ENCODE assay signal across 32 mouse cellular contexts in genomic region chr10:68504586-68505152, GRCm38 (mm10). TPM values are rescaled to one million over a fixed set of nuclear protein-coding genes. Genes with fewer than 3 reads are reported as not detected.
DNase-seq lines count a peak whose midpoint lies in the region; ATAC-seq and TF ChIP-seq lines count a peak whose summit lies in the region.
"Had no signal": no experiment of that assay in that cellular context is flagged by ENCODE, and none has a peak within 500 bp of the region (broad histone marks: within the 10 kb centered on the region; RNA-seq: fewer than 3 reads in every experiment).

No protein-coding gene starts in this region.

- no peak overlapping the region for H3K4me3 ChIP-seq in embryonic facial prominence, embryonic 13.5 days
- H3K4me3 ChIP-seq in embryonic facial prominence, embryonic 10.5 days: no peak overlapping the region
- no peak overlapping the region for H3K4me3 ChIP-seq in lung, embryonic 14.5 days (ENCODE audit: low read depth, low read length)
- H3K4me3 ChIP-seq in stomach, postnatal 0 days (ENCODE audit: low read depth, low read length): no peak overlapping the region
- H3K4me3 ChIP-seq: embryonic facial prominence, embryonic 12.5 days; erythroblast, embryonic 14.5 days; forebrain, embryonic 13.5 days; heart, embryonic 12.5 days; hindbrain, embryonic 13.5 days; limb, embryonic 15.5 days; liver, embryonic 15.5 days; midbrain, embryonic 12.5 days; myocyte; neural tube, embryonic 12.5 days had no signal

- H3K27ac ChIP-seq in embryonic facial prominence, embryonic 13.5 days: no peak overlapping the region
- H3K27ac ChIP-seq in embryonic facial prominence, embryonic 10.5 days (replicated peaks): no peak overlapping the region
- no peak overlapping the region for H3K27ac ChIP-seq in lung, embryonic 14.5 days (ENCODE audit: low read depth)
- H3K27ac ChIP-seq in stomach, postnatal 0 days (replicated peaks): no peak overlapping the region
- H3K27ac ChIP-seq: embryonic facial prominence, embryonic 12.5 days; forebrain, embryonic 13.5 days; hindbrain, embryonic 13.5 days; limb, embryonic 15.5 days; liver, embryonic 15.5 days; midbrain, embryonic 12.5 days; neural tube, embryonic 12.5 days had no signal

- H3K4me1 ChIP-seq in embryonic facial prominence, embryonic 13.5 days: peaks cover 17% of the 10 kb centered on the region; the same call in 1 of the 2 replicates
- peaks cover 6% of the 10 kb centered on the region; the same call in 1 of the 2 replicates for H3K4me1 ChIP-seq in embryonic facial prominence, embryonic 10.5 days
- H3K4me1 ChIP-seq in lung, embryonic 14.5 days (ENCODE audit: insufficient read depth): no peaks in the 10 kb centered on the region
- no peaks in the 10 kb centered on the region for H3K4me1 ChIP-seq in stomach, postnatal 0 days (replicated peaks; ENCODE audit: control insufficient read depth, insufficient read depth)
- H3K4me1 ChIP-seq: forebrain, embryonic 13.5 days; heart, embryonic 12.5 days; hindbrain, embryonic 13.5 days; liver, embryonic 15.5 days; midbrain, embryonic 12.5 days; neural tube, embryonic 12.5 days had no signal

- H3K9me3 ChIP-seq in embryonic facial prominence, embryonic 13.5 days: no peaks in the 10 kb centered on the region
- 0 out of 2 replicates have a peak, but pooled peaks cover 3% of the 10 kb centered on the region for H3K9me3 ChIP-seq in embryonic facial prominence, embryonic 10.5 days
- no peaks in the 10 kb centered on the region; the same call in 1 of the 2 replicates for H3K9me3 ChIP-seq in lung, embryonic 14.5 days (ENCODE audit: low read depth, low read length)
- H3K9me3 ChIP-seq in stomach, postnatal 0 days (ENCODE audit: control insufficient read depth, low read length): no peaks in the 10 kb centered on the region
- H3K9me3 ChIP-seq: embryonic facial prominence, embryonic 12.5 days; forebrain, embryonic 13.5 days; hindbrain, embryonic 13.5 days; limb, embryonic 15.5 days; liver, embryonic 15.5 days; midbrain, embryonic 12.5 days; neural tube, embryonic 12.5 days had no signal

- TF ChIP-seq EP300 in stomach, postnatal 0 days (optimal IDR thresholded peaks at IDR 0.05): no peak

- no peaks in the 10 kb centered on the region for H3K36me3 ChIP-seq in embryonic facial prominence, embryonic 13.5 days
- H3K36me3 ChIP-seq in embryonic facial prominence, embryonic 10.5 days (replicated peaks): no peaks in the 10 kb centered on the region
- H3K36me3 ChIP-seq in lung, embryonic 14.5 days (ENCODE audit: insufficient read depth): no peaks in the 10 kb centered on the region
- no peaks in the 10 kb centered on the region for H3K36me3 ChIP-seq in stomach, postnatal 0 days (ENCODE audit: control insufficient read depth, insufficient read depth, low read length)
- H3K36me3 ChIP-seq: embryonic facial prominence, embryonic 12.5 days; hindbrain, embryonic 13.5 days; limb, embryonic 15.5 days; liver, embryonic 15.5 days; midbrain, embryonic 12.5 days; neural tube, embryonic 12.5 days had no signal

- 82% methylated on average over 9 of the region's 9 CpGs for WGBS in embryonic facial prominence, embryonic 13.5 days
- 93% methylated on average over 9 of the region's 9 CpGs for WGBS in embryonic facial prominence, embryonic 10.5 days
- 72% methylated on average over 9 of the region's 9 CpGs for WGBS in lung, embryonic 14.5 days
- 59% methylated on average over 9 of the region's 9 CpGs for WGBS in stomach, postnatal 0 days

- no peak for TF ChIP-seq CTCF in lung, embryonic 14.5 days (IDR thresholded peaks at IDR 0.05; ENCODE audit: low read depth)
- peak; percentile 4; the same call in 1 of the 2 replicates for TF ChIP-seq CTCF in stomach, postnatal 0 days (IDR thresholded peaks at IDR 0.05; ENCODE audit: low read depth)

- ATAC-seq in embryonic facial prominence, embryonic 13.5 days (ENCODE audit: insufficient number of reproducible peaks, insufficient read depth, low FRiP score, low TSS enrichment, low read depth): 0 out of 2 replicates have a peak, but pooled peaks have one; percentile 37
- ATAC-seq in lung, embryonic 14.5 days (ENCODE audit: insufficient read depth): no peak
- no peak for ATAC-seq in stomach, postnatal 0 days (ENCODE audit: low FRiP score, low TSS enrichment)
- ATAC-seq: forebrain, embryonic 13.5 days; intestine, postnatal 0 days; Patski had no signal

- no peaks in the 10 kb centered on the region for H3K27me3 ChIP-seq in embryonic facial prominence, embryonic 13.5 days
- H3K27me3 ChIP-seq in embryonic facial prominence, embryonic 10.5 days (replicated peaks; ENCODE audit: low read depth, poor library complexity, severe bottlenecking): no peaks in the 10 kb centered on the region
- no peaks in the 10 kb centered on the region for H3K27me3 ChIP-seq in lung, embryonic 14.5 days (ENCODE audit: insufficient read depth, low read length)
- H3K27me3 ChIP-seq in stomach, postnatal 0 days (ENCODE audit: control insufficient read depth, insufficient read depth, low read length): no peaks in the 10 kb centered on the region
- H3K27me3 ChIP-seq: embryonic facial prominence, embryonic 12.5 days; forebrain, embryonic 13.5 days; heart, embryonic 12.5 days; hindbrain, embryonic 13.5 days; limb, embryonic 15.5 days; liver, embryonic 15.5 days; midbrain, embryonic 12.5 days; neural tube, embryonic 12.5 days; Patski had no signal

- no peak overlapping the region for H3K4me2 ChIP-seq in embryonic facial prominence, embryonic 13.5 days
- no peak overlapping the region for H3K4me2 ChIP-seq in lung, embryonic 14.5 days
- H3K4me2 ChIP-seq in stomach, postnatal 0 days (replicated peaks; ENCODE audit: low read depth): no peak overlapping the region
- H3K4me2 ChIP-seq: embryonic facial prominence, embryonic 12.5 days; forebrain, embryonic 13.5 days; heart, embryonic 12.5 days; hindbrain, embryonic 13.5 days; limb, embryonic 15.5 days; liver, embryonic 15.5 days; midbrain, embryonic 12.5 days; neural tube, embryonic 12.5 days had no signal

- no peak overlapping the region for H3K9ac ChIP-seq in embryonic facial prominence, embryonic 13.5 days
- H3K9ac ChIP-seq in lung, embryonic 14.5 days: no peak overlapping the region
- H3K9ac ChIP-seq in stomach, postnatal 0 days (ENCODE audit: low read length): no peak overlapping the region
- H3K9ac ChIP-seq: embryonic facial prominence, embryonic 12.5 days; forebrain, embryonic 13.5 days; heart, embryonic 12.5 days; hindbrain, embryonic 13.5 days; limb, embryonic 15.5 days; liver, embryonic 15.5 days; midbrain, embryonic 12.5 days; neural tube, embryonic 12.5 days had no signal

- DNase-seq in embryonic facial prominence, embryonic 10.5 days (ENCODE audit: low spot score): no peak
- DNase-seq in lung, embryonic 14.5 days: peak; percentile 18
- DNase-seq in lung, postnatal 36 days: no peak
- peak; percentile 76 for DNase-seq in fat pad, adult 2 months (ENCODE audit: extremely low read depth, low read depth, low spot score)
- peak; percentile 17 for DNase-seq in stomach, postnatal 0 days (ENCODE audit: low spot score)
- DNase-seq in embryo, embryonic 10.5 days (ENCODE audit: low spot score): no peak
- DNase-seq: adrenal gland, postnatal 10 days; cerebellum, adult 18-20 months; cerebellum, postnatal 25 days; gastrocnemius, postnatal 14 days; heart, adult 11 months; heart, postnatal 4 days; kidney, postnatal 14 days; layer of hippocampus, adult 9-11 months; lung, postnatal 14 days; right cerebral cortex, adult 18-20 months; spleen, adult 18-20 months; thymus, adult 2 months; thymus, postnatal 36 days had no signal

RNA-seq across cellular contexts. Expression of gene Cabcoco1, which starts 37.0 kb away (rescaled TPM):
- 1.1 and 2.1 TPM in 2 replicates for polyA plus RNA-seq in embryonic facial prominence, embryonic 13.5 days (2015; fragmentation: Nextera tagmentation; extraction: Ambion mirVana)
- polyA plus RNA-seq in embryonic facial prominence, embryonic 10.5 days (2016; fragmentation: Nextera tagmentation; extraction: Ambion mirVana): 0.20 TPM in 1 of 2 replicates, not detected in the other
- 2.4 and 3.0 TPM in 2 replicates for polyA plus RNA-seq in lung, embryonic 14.5 days (2014; fragmentation: Nextera tagmentation; extraction: Ambion mirVana)
- 4.7 and 5.2 TPM in 2 replicates for polyA plus RNA-seq in stomach, postnatal 0 days (2015; fragmentation: Nextera tagmentation; extraction: Ambion mirVana)
- polyA plus RNA-seq: erythroblast, embryonic 14.5 days; myocyte; Patski had no signal

Comparison
In these comparisons a context has a peak if more than half of its experiments do, and no peak if none do; other contexts are left out.
1. DNase-seq: peak in lung, embryonic 14.5 days (single experiment), fat pad, adult 2 months (single experiment) and stomach, postnatal 0 days (single experiment); none in embryonic facial prominence, embryonic 10.5 days (single experiment), lung, postnatal 36 days (single experiment) and embryo, embryonic 10.5 days (single experiment).